Mouse (Mus musculus): ENCODE measurements around the gene Rnf123. TPM values are rescaled to one million over a fixed set of nuclear protein-coding genes. Genes with fewer than 3 reads are reported as not detected.
A peak's percentile ranks its signal among the peaks of the same experiment; 100 is the strongest.

Gene Rnf123
- total RNA-seq, 2 experiments from 2014 or later = 91.1 to 94.2 TPM

GRCm38 (mm10) chr9:108107867-108108266 lies 24.7 kb upstream of the Rnf123 start:
- DNase-seq (ENCODE audit: extremely low spot score in 1 of 2, low spot score in 2 of 2) = no peak
- intact Hi-C loops (cut with DNase I) = no loop called here

GRCm38 (mm10) chr9:108106090-108106489 lies 22.9 kb upstream of the Rnf123 start:
- intact Hi-C loops (cut with DNase I) = no loop called here
- no peak for DNase-seq (ENCODE audit: extremely low spot score in 1 of 2, low spot score in 2 of 2)

GRCm38 (mm10) chr9:108105549-108105863 lies 22.4 kb upstream of the Rnf123 start:
- no peak for DNase-seq (ENCODE audit: extremely low spot score in 1 of 2, low spot score in 2 of 2)
- intact Hi-C loops (cut with DNase I) = no loop called here

GRCm38 (mm10) chr9:108104766-108105548 lies 21.8 kb upstream of the Rnf123 start:
- intact Hi-C loops (cut with DNase I) = no loop called here
- no peak for DNase-seq (ENCODE audit: extremely low spot score in 1 of 2, low spot score in 2 of 2)

- intact Hi-C loops (cut with DNase I) = loop anchor here (5.0 kb wide), 2 partner anchors 88 to 183 kb away; no protein-coding TSS in a partner anchor
- no peak for DNase-seq (ENCODE audit: extremely low spot score in 1 of 2, low spot score in 2 of 2)
These were observed 16.5 kb upstream of the Rnf123 start for GRCm38 (mm10) chr9:108099619-108100018.

DNA sequence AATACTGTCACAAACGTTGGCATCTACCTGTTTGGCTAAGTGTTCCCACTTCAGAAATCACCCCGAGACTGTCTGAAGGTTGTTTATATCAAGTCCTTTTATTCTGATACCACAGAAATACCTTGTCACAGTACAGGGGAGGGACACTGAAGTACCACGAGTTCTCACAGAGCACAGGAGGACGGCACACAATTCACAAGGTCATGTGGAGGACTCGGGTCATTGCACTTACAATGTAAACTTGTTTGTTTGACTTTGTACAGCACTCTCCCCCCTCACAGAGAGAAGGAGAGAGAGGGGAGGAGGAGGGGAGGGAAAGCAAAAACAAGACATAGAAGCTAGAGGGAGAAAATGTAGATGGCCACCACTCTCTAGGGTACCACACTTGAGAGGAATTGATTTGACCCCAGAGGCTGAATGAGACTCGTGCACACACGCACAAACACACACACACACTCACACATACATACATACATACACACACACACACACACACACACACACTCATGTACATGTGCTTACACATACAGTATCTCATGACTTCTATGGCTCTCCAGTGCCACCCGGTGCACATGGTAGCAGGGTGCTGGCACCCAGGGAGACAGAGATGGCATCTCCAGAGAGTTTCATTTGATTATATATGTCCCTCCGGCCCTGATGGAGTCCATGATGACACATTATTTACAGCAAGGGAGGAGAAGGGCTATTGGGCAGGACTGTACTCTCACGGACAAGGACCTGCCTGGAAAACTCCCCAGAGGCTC lies 13.0 kb upstream of the Rnf123 start:
- intact Hi-C loops (cut with DNase I) = loop anchor here (1.0 to 5.0 kb wide), 3 partner anchors 91 to 186 kb away; no protein-coding TSS in a partner anchor
- no peak for DNase-seq (ENCODE audit: extremely low spot score in 1 of 2, low spot score in 2 of 2)

DNA sequence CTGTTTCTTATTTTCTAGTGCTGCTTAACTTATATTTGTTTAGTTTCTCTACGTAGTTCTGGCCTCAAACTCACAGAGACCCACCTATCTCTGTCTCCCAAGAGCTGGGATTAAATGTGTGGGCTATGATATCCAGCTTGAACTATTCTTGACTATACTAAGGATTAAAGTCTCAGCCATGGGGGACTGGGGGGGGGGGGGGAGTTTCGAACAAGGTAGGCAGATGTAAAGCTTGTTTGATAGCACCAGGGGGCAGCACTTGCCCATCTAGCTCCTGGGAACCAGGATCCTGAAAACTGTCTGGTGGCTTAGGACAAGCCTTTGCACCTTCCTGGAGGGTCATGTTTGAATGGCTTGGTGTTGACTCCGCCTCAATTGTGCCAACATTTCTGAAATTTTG lies 12.4 kb upstream of the Rnf123 start:
- intact Hi-C loops (cut with DNase I) = loop anchor here (1.0 to 5.0 kb wide), 3 partner anchors 92 to 187 kb away; no protein-coding TSS in a partner anchor
- peak; percentile 58 to 64 for DNase-seq (ENCODE audit: extremely low spot score in 1 of 2, low spot score in 2 of 2)

DNA sequence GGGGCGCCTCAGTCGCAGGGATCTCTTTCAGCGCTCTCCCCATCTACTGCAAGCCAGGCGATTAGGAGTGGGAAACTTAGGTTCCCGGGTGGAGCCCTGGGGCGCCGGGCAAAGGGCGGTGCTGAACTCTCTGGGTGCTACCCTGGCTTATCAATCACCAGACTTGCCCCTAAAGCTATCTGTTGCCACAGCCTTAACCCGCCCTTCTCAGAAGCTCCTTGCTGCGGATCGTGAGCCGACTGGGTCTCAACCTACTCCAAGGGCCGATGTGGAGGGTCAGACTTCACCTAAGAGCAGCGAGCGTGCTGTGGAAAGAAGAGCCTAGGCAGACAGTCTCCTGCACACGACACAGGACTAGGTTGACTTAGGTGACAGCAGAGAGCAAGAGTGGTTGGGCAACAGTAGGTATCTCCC lies 11.9 kb upstream of the Rnf123 start:
- intact Hi-C loops (cut with DNase I) = loop anchor here (1.0 to 5.0 kb wide), 3 partner anchors 92 to 187 kb away; no protein-coding TSS in a partner anchor
- DNase-seq (ENCODE audit: extremely low spot score in 1 of 2, low spot score in 2 of 2) = no peak

DNA sequence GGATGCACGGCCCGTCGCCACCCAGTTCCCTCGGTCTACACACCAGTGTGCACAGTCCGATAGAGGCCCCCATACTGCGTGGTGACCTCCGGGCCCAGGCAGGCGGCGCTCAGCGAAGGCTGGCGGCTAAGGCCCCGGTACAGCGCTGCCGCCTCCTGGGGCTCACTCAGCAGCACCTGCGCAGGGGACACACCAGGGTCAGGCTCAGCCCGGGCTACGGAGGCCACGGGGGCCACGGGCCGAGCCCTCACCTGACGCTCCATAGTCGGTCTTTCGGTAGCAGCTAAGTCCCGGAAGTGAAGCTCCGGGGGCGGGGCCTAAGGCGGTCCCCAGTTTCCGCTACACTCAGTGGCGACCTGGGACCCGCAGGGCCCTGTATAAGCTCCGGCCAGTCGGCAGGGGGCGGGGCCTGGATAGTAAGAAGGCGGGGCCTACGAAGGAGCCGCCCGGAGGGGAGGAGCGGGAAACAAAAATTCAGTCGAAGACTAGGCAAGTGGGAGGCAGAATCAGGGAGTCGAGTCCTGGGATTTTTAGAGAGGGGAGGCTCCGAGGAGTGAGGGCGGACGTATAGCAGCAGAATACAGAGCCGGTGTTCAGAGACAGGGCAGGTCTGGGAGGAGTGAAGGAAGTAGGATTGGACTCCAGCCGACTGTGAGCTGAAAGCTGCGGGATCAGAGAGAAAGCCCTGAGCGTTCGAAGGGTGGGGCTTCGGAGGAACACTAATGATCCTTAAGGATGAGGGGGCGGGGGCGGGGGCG lies 11.2 kb upstream of the Rnf123 start, which contains the start of gene Apeh:
Gene Apeh, minus strand, starts transcription at position 423 of the 758 bp plus-strand sequence.
- DNase-seq (ENCODE audit: extremely low spot score in 1 of 2, low spot score in 2 of 2) = peak; percentile 83 to 94
- intact Hi-C loops (cut with DNase I) = no loop called here

- DNase-seq (ENCODE audit: extremely low spot score in 1 of 2, low spot score in 2 of 2) = peak in 1 of 2 experiments; percentile 49
- intact Hi-C loops (cut with DNase I) = no loop called here
These were observed 10.4 kb upstream of the Rnf123 start for GRCm38 (mm10) chr9:108093586-108093985.

GRCm38 (mm10) chr9:108090611-108091120 lies 7.5 kb upstream of the Rnf123 start:
- intact Hi-C loops (cut with DNase I) = no loop called here
- no peak for DNase-seq (ENCODE audit: extremely low spot score in 1 of 2, low spot score in 2 of 2)

DNA sequence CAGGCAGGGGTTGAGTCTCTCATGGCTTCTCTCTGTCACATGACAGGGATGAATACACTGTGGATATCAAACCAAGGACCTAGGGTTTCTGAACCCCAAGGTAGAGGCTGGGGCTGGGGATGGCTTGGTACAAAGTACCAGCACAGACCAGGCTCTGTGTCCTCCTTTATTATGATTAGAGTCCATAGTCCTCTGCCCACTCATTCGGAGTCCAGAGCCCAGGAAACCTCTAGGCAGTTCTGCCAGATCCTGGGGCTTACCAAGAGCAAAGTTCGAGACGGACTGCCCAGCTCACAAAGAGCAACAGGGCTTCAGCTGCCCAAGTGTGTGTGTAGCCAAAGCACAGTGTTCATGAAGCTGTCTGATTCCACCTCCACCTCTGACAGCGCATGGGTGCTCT lies 2.1 kb upstream of the Rnf123 start:
- DNase-seq (ENCODE audit: extremely low spot score in 1 of 2, low spot score in 2 of 2) = no peak
- intact Hi-C loops (cut with DNase I) = no loop called here

GRCm38 (mm10) chr9:108083561-108083960 lies 415 bp upstream of the Rnf123 start:
- DNase-seq (ENCODE audit: extremely low spot score in 1 of 2, low spot score in 2 of 2) = no peak
- intact Hi-C loops (cut with DNase I) = no loop called here

GRCm38 (mm10) chr9:108082549-108082948 lies 597 bp downstream of the Rnf123 start:
- intact Hi-C loops (cut with DNase I) = no loop called here
- no peak for DNase-seq (ENCODE audit: extremely low spot score in 1 of 2, low spot score in 2 of 2)

DNA sequence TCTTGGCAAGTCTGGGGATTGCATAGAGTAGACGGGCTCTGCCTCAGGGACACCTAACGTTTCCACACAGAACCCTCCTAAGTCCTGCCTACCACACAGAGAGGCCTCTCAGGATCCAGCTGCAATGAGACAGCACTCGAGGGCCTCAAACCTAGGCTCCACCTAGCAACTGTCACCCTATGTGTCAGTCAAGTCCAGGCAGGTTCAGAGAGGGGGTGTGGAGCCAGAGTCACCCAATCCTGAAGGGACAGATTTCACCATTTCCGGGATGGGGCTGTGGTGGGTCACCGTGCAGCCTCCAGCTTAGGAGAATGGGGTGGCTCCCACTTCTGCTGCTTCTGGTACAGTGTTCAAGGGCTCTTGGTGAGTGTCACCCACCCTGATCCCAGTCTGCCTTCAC lies 3.0 kb downstream of the Rnf123 start, which contains the start of gene Mst1:
Gene Mst1, plus strand, starts transcription at position 269 of the 400 bp plus-strand sequence.
- DNase-seq (ENCODE audit: extremely low spot score in 1 of 2, low spot score in 2 of 2) = no peak
- intact Hi-C loops (cut with DNase I) = no loop called here

DNA sequence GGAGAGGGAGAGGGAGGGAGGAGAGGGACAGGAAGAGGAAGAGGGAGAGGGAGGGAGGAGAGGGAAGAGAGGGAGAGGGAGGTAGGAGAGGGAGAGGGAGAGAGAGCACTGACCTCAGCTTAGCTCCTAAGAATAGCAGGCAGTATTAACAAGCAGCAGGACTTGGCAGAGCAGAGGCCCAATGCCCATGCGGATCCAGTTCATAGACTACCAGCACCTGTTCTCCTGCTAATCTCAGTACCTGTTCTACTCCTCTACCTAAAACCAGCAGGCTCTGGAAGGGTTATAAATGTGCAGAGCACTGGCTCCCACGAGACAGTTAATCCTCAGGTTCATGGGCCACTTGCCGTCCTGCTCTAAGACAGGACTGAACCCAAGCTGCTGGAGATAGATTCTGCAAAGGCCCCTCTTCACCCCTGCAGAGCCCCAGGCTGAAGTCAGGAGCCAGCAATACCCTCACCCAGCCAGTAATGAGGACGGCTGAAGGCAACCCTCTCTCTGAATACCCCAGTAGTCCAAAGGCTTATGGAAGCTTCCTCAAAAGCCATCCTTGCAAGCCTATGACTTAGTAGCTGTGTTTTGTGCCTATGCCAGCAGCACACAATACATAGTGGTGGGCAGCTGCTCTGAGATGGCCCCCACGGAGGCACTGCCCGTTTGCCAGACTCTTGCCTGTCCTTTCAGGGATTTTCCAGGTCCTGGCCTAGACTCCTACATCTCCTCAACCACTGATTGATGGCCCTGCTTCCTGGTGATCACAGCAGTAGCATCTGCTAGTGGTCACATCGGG lies 9.8 kb downstream of the Rnf123 start:
- DNase-seq (ENCODE audit: extremely low spot score in 1 of 2, low spot score in 2 of 2) = no peak
- intact Hi-C loops (cut with DNase I) = no loop called here

GRCm38 (mm10) chr9:108072481-108072924 lies 10.6 kb downstream of the Rnf123 start:
- DNase-seq (ENCODE audit: extremely low spot score in 1 of 2, low spot score in 2 of 2) = no peak
- intact Hi-C loops (cut with DNase I) = no loop called here

DNA sequence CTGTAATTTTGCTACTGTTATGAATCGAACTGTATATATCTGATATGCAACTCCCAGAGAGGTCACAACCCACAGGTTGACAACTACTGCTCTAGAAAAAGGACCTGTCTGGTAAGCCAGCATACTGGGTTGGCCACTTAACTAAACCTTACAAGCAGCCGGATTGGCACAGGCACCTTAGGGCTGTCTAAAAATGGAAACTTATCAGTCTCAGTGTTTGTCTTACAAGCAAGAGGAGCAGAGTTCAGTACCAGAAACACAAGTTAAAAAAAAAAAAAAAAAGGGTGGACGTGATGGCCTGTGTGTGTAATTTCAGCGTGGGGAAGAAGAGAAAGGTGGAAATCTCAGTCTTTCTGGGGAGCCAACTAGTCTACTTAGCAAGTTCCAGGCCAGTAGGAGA lies 11.3 kb downstream of the Rnf123 start:
- DNase-seq (ENCODE audit: extremely low spot score in 1 of 2, low spot score in 2 of 2) = no peak
- intact Hi-C loops (cut with DNase I) = no loop called here
